Mouse (Mus musculus) MEL (cell line): ENCODE measurements around the gene Slc22a17.

Source experiments
- KAT2A ChIP-seq: conservative IDR thresholded peaks from 2 replicates; pipeline ENCODE4 v1.6.1; 2012; ENCODE audit warnings: low read depth, low read length, improper control_type of control experiment, inconsistent platforms
- POLR2A ChIP-seq, 2 experiments: IDR thresholded peaks; 2 replicates each; pipeline ENCODE4 v1.6.1; 2011 to 2012; ENCODE audit warnings: low read length in 2 of 2, mild to moderate bottlenecking in 2 of 2, control low read depth in 1 of 2, improper control_type of control experiment in 1 of 2, low read depth in 1 of 2, moderate library complexity in 1 of 2; ENCODE audit not compliant: control insufficient read depth in 1 of 2, insufficient read depth in 1 of 2, poor library complexity in 1 of 2
- POLR2AphosphoS5 ChIP-seq: IDR thresholded peaks from 2 replicates; pipeline ENCODE4 v1.6.1; 2012; ENCODE audit warnings: low read depth, borderline replicate concordance, mild to moderate bottlenecking, inconsistent platforms, low read length, moderate library complexity, mixed read lengths

DNA sequence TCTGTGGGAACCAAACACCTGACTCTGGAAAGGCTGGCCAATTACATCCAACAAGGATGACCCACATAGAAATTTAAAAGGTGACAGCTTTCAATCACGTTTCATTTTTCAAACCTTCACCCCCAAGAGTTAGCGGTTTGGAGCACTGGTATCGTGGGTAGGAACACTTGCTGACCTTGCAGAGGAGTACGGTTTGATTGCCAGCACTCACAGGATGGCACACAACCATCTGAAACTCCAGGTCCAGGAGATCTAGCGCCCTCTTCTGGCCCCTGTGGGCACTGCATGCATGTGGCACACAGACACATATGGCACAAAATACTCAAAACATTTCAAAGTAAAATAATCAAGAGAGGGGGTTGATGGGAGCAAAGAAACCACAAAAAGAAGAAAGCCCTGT is 46.0 kb downstream of the Slc22a17 start:
- TF ChIP-seq POLR2A (IDR thresholded peaks at IDR 0.05; ENCODE audit: control insufficient read depth in 1 of 2, insufficient read depth in 1 of 2, low read depth in 1 of 2, low read length in 2 of 2, poor library complexity in 1 of 2), result no peak
- no peak for TF ChIP-seq KAT2A
- no peak for TF ChIP-seq POLR2AphosphoS5
